Mouse (Mus musculus) liver, embryonic 14.5 days (tissue): ENCODE data around the gene Svopl.

Source experiments
- CTCF ChIP-seq: IDR thresholded peaks from 2 replicates; pipeline ENCODE4 v1.5.1; 2016; ENCODE audit warnings: antibody characterized with exemption, low read depth, control low read depth
- EP300 ChIP-seq: IDR thresholded peaks from 2 replicates; pipeline ENCODE4 v1.6.1; 2016; ENCODE audit warnings: antibody characterized with exemption, low read depth

- TF ChIP-seq CTCF (no peak), EP300 (no peak)
These were observed 95.5 kb downstream of the Svopl start for GRCm38 (mm10) chr6:37951306-37951705.
